Mouse (Mus musculus) MEL (cell line): ENCODE measurements at regions not wholly inside any gene's neighbourhood (a gene's known extent, or its start where the extent isn't known, plus 50 kb on each side); places are given as distances from the start of the nearest gene placed in this dataset.

Experiments used
- DNase-seq: peaks from one replicate; pipeline ENCODE4 v3.0.0; 2011; ENCODE audit warnings: low read depth, low spot score
- H3K27ac ChIP-seq: 2 replicates; pipeline ENCODE4 v1.5.1; 2012; ENCODE audit warnings: low read depth, mild to moderate bottlenecking, control low read depth, low read length, moderate library complexity; ENCODE audit not compliant: control insufficient read depth
- H3K27me3 ChIP-seq, 2 experiments: fragments of 150-350 bp in 1 of 2; sonication (generic) in 1 of 2; 2 replicates each; pipeline ENCODE4 v1.6.1; 2012; ENCODE audit warnings: low read length in 2 of 2, mild to moderate bottlenecking in 2 of 2, improper control_type of control experiment in 1 of 2, moderate library complexity in 1 of 2; ENCODE audit not compliant: insufficient read depth in 2 of 2, control insufficient read depth in 1 of 2
- H3K36me3 ChIP-seq, 2 experiments: 2 replicates each; pipeline ENCODE4 v1.6.1; 2012 to 2014; ENCODE audit warnings: low read length in 2 of 2, improper control_type of control experiment in 1 of 2, inconsistent platforms in 1 of 2, mild to moderate bottlenecking in 1 of 2; ENCODE audit not compliant: insufficient read depth in 2 of 2, control insufficient read depth in 1 of 2
- H3K4me1 ChIP-seq, 2 experiments: fragments of 150-350 bp in 1 of 2; sonication (generic) in 1 of 2; 2 replicates each; pipeline ENCODE4 v1.6.1; 2012; ENCODE audit warnings: low read length in 2 of 2, improper control_type of control experiment in 1 of 2, mild to moderate bottlenecking in 1 of 2; ENCODE audit not compliant: insufficient read depth in 2 of 2, control insufficient read depth in 1 of 2
- H3K4me3 ChIP-seq, 2 experiments: fragments of 150-350 bp in 1 of 2; sonication (generic) in 1 of 2; 2 replicates each; pipeline ENCODE4 v1.5.1; 2012; ENCODE audit warnings: low read depth in 2 of 2, low read length in 2 of 2, mild to moderate bottlenecking in 2 of 2, moderate library complexity in 2 of 2, control low read depth in 1 of 2, improper control_type of control experiment in 1 of 2; ENCODE audit not compliant: control insufficient read depth in 1 of 2, insufficient read depth in 1 of 2
- H3K79me2 ChIP-seq: 2 replicates; pipeline ENCODE4 v1.6.1; 2012; ENCODE audit warnings: mild to moderate bottlenecking, low read length, moderate library complexity; ENCODE audit not compliant: control insufficient read depth, poor library complexity, insufficient read depth
- H3K9ac ChIP-seq: 2 replicates; pipeline ENCODE4 v1.6.1; 2012; ENCODE audit warnings: low read depth, mild to moderate bottlenecking, control low read depth, low read length, moderate library complexity; ENCODE audit not compliant: control insufficient read depth, poor library complexity, severe bottlenecking
- H3K9me3 ChIP-seq: fragments of 150-350 bp; sonication (generic); replicated peaks from 2 replicates; pipeline ENCODE4 v1.6.1; 2012; ENCODE audit warnings: mild to moderate bottlenecking, low read length, improper control_type of control experiment, moderate library complexity; ENCODE audit not compliant: insufficient read depth
- CHD1 ChIP-seq: IDR thresholded peaks from 2 replicates; pipeline ENCODE4 v1.6.1; 2012; ENCODE audit warnings: low read depth, mild to moderate bottlenecking, inconsistent platforms, low read length, improper control_type of control experiment
- E2F4 ChIP-seq: IDR thresholded peaks from 2 replicates; pipeline ENCODE4 v1.6.1; 2011; ENCODE audit warnings: low read depth, low read length, improper control_type of control experiment, borderline replicate concordance
- GABPA ChIP-seq: IDR thresholded peaks from 2 replicates; pipeline ENCODE4 v1.6.1; 2012; ENCODE audit warnings: low read depth, mild to moderate bottlenecking, inconsistent platforms, low read length, improper control_type of control experiment, moderate library complexity
- MAFK ChIP-seq: IDR thresholded peaks from 2 replicates; pipeline ENCODE4 v1.6.1; 2011; ENCODE audit warnings: low read depth, mild to moderate bottlenecking, low read length, improper control_type of control experiment, borderline replicate concordance
- MAZ ChIP-seq: IDR thresholded peaks from 2 replicates; pipeline ENCODE4 v1.6.1; 2012; ENCODE audit warnings: low read depth, mild to moderate bottlenecking, inconsistent platforms, low read length, improper control_type of control experiment
- MEF2A ChIP-seq: IDR thresholded peaks from 2 replicates; pipeline ENCODE4 v1.6.1; 2014; ENCODE audit warnings: low read depth, mild to moderate bottlenecking, inconsistent platforms, low read length, improper control_type of control experiment; ENCODE audit not compliant: poor library complexity, insufficient replicate concordance, severe bottlenecking; ENCODE audit errors: extremely low read depth
- POLR2AphosphoS2 ChIP-seq: IDR thresholded peaks from 2 replicates; pipeline ENCODE4 v1.6.1; 2011; ENCODE audit warnings: low read length, improper control_type of control experiment
- RAD21 ChIP-seq: IDR thresholded peaks from 2 replicates; pipeline ENCODE4 v1.6.1; 2011; ENCODE audit warnings: mild to moderate bottlenecking, low read depth, low read length, improper control_type of control experiment
- TAL1 ChIP-seq: IDR thresholded peaks from 2 replicates; pipeline ENCODE4 v1.6.1; 2012; ENCODE audit warnings: mild to moderate bottlenecking, inconsistent platforms, low read length, moderate library complexity, mixed read lengths
- TCF12 ChIP-seq: IDR thresholded peaks from 2 replicates; pipeline ENCODE4 v1.6.1; 2014; ENCODE audit warnings: low read depth, mild to moderate bottlenecking, inconsistent platforms, low read length, improper control_type of control experiment, moderate library complexity
- USF1 ChIP-seq: IDR thresholded peaks from 2 replicates; pipeline ENCODE4 v1.6.1; 2014; ENCODE audit warnings: low read depth, mild to moderate bottlenecking, inconsistent platforms, low read length, improper control_type of control experiment, moderate library complexity
- ZC3H11A ChIP-seq: IDR thresholded peaks from 2 replicates; pipeline ENCODE4 v1.6.1; 2012; ENCODE audit warnings: low read depth, mild to moderate bottlenecking, inconsistent platforms, low read length, improper control_type of control experiment
- ZKSCAN1 ChIP-seq: IDR thresholded peaks from 2 replicates; pipeline ENCODE4 v1.6.1; 2012; ENCODE audit warnings: low read depth, mild to moderate bottlenecking, inconsistent platforms, low read length, improper control_type of control experiment, moderate library complexity

GRCm38 (mm10) chr10:36396576-36396975, 110.0 kb upstream of the Hs3st5 start:
- Histone ChIP-seq H3K9me3 (no peaks in the 10 kb centered on the region), H3K4me3 (no peak overlapping the region), H3K27me3 (no peaks in the 10 kb centered on the region), H3K79me2 (no peaks in the 10 kb centered on the region), H3K36me3 (no peaks in the 10 kb centered on the region), H3K9ac (no peak overlapping the region), H3K4me1 (no peaks in the 10 kb centered on the region), H3K27ac (no peak overlapping the region)
- TF ChIP-seq CHD1 (no peak), ZC3H11A (no peak), TAL1 (no peak), GABPA (no peak)
- DNase-seq: no peak

DNA sequence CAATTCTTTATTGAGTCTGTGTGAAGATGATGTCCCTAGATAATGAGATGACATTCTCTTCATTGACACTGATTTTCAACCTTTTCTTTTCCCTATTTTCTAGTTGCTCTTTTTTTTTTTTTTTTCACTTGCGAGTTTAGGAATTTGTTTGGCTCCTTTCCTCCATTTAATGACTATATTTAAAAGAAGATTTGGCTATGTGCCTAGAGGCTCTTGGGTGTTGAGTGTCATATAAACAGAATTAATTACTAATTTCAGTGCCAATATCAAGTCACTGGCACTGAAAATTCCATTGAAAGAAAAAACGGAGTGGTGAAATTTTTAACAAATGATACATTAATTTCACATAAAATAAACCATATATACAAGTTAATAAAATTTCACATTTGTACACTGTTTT, 98.6 kb upstream of the Hs3st5 start:
- no peak overlapping the region for H3K27ac ChIP-seq
- no peaks in the 10 kb centered on the region for H3K79me2 ChIP-seq
- no peak for TF ChIP-seq TAL1
- no peak for TF ChIP-seq MAZ
- no peak for TF ChIP-seq RAD21
- H3K9me3 ChIP-seq: no peaks in the 10 kb centered on the region
- H3K9ac ChIP-seq: no peak overlapping the region
- no peak overlapping the region for H3K4me3 ChIP-seq
- DNase-seq: no peak
- no peaks in the 10 kb centered on the region for H3K27me3 ChIP-seq
- H3K36me3 ChIP-seq: no peaks in the 10 kb centered on the region
- H3K4me1 ChIP-seq: no peaks in the 10 kb centered on the region

DNA sequence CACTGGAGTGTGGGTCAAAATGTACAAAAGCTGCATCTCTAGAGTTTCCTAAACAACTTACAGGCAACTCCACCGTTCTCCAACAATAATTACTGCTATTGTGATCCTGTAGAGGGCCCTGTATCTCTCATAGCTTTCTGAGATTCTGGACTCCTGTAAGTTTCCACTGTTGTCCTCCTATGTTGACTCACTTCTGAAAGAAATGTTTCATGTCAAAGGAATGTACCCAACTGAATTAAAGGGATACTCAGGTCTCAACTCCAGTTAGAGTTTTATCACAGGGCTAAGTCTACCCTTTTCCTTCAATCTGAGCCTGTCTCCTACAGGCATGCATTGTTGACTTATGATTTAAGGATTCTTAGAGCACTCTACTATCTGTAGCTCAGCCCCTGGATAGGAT, 75.3 kb upstream of the Hs3st5 start:
- no peaks in the 10 kb centered on the region for H3K79me2 ChIP-seq
- H3K36me3 ChIP-seq: no peaks in the 10 kb centered on the region
- no peak for DNase-seq
- no peak overlapping the region for H3K4me3 ChIP-seq
- H3K9me3 ChIP-seq: no peaks in the 10 kb centered on the region
- no peak for TF ChIP-seq ZKSCAN1
- TF ChIP-seq POLR2AphosphoS2: no peak
- TF ChIP-seq TCF12: no peak
- TF ChIP-seq MEF2A: no peak
- H3K27me3 ChIP-seq: no peaks in the 10 kb centered on the region
- H3K27ac ChIP-seq: no peak overlapping the region
- no peaks in the 10 kb centered on the region for H3K4me1 ChIP-seq
- no peak overlapping the region for H3K9ac ChIP-seq

DNA sequence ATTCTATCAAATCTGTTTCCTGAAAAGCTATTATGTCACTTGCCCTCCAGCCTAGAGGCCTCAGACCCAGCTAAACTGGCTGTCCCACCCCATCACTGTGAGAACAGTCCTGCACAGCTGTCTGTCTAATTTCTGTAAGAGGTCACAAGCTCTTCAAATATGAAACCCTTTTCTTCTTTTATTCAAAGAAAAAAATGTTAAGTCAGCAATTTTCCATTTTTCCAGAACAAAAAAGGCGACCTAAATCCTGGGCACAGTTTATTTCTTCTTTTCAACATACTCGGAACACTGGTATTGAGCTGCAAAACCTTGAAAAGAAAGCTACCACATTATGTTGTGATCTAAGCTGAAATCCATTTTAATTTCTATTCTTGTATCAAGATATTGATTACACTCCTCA, 69.2 kb upstream of the Hs3st5 start:
- no peaks in the 10 kb centered on the region for H3K9me3 ChIP-seq
- TF ChIP-seq E2F4 (no peak), MAFK (peak; percentile 24; the same call in 1 of the 2 replicates), USF1 (no peak)
- H3K27me3 ChIP-seq: no peaks in the 10 kb centered on the region
- H3K27ac ChIP-seq: no peak overlapping the region
- no peak for DNase-seq
- H3K9ac ChIP-seq: no peak overlapping the region
- no peaks in the 10 kb centered on the region for H3K79me2 ChIP-seq
- no peaks in the 10 kb centered on the region for H3K4me1 ChIP-seq
- no peak overlapping the region for H3K4me3 ChIP-seq
- no peaks in the 10 kb centered on the region for H3K36me3 ChIP-seq
